Mouse (Mus musculus) heart, embryonic 10.5 days (tissue): ENCODE measurements around the gene Tnk1. TPM values are rescaled to one million over a fixed set of nuclear protein-coding genes. Genes with fewer than 3 reads are reported as not detected.
"Not testable (repeated sequence)": the region's sequence is repeated elsewhere in the genome, so short reads cannot be mapped to it uniquely, and the experiment has no call there.

Experiments
- DNase-seq: peaks from one replicate; pipeline ENCODE4 v3.0.0-alpha.2; 2017; ENCODE audit warnings: low spot score
- H3K27ac ChIP-seq: fragments of 300-500 bp; sonication (generic); 2 replicates; pipeline ENCODE4 v1.5.1; 2016; ENCODE audit warnings: mild to moderate bottlenecking
- H3K27me3 ChIP-seq: fragments of 300-500 bp; sonication (generic); 2 replicates; pipeline ENCODE4 v1.6.1; 2016; ENCODE audit warnings: mild to moderate bottlenecking; ENCODE audit not compliant: poor library complexity, insufficient read depth, severe bottlenecking
- H3K36me3 ChIP-seq: fragments of 300-500 bp; sonication (generic); 2 replicates; pipeline ENCODE4 v1.6.1; 2016; ENCODE audit warnings: mild to moderate bottlenecking, moderate library complexity
- H3K4me1 ChIP-seq: fragments of 300-500 bp; sonication (generic); 2 replicates; pipeline ENCODE4 v1.6.1; 2016; ENCODE audit warnings: mild to moderate bottlenecking
- H3K4me3 ChIP-seq: fragments of 300-500 bp; sonication (generic); 2 replicates; pipeline ENCODE4 v1.5.1; 2016; ENCODE audit warnings: mild to moderate bottlenecking, moderate library complexity
- H3K9me3 ChIP-seq: fragments of 300-500 bp; sonication (generic); 2 replicates; pipeline ENCODE4 v1.6.1; 2016; ENCODE audit warnings: mild to moderate bottlenecking, moderate library complexity
- WGBS: fragments of 180-500 bp; shearing (Covaris S2); methylation state at CpG from one replicate; pipeline ENCODE4 v1.1.7; 2016; 5-methylcytosine and 5-hydroxymethylcytosine counted together
- polyA plus RNA-seq: library from polyadenylated mRNA; unstranded; fragments of >200 nt; fragmentation: Nextera tagmentation; extraction: Ambion mirVana; gene quantifications from 2 replicates; pipeline ENCODE4 v1.2.1, GENCODE M21; 2016

The Tnk1 gene
- polyA plus RNA-seq, 1 experiment from 2014 or later: 1.2 TPM

GRCm38 (mm10) chr11:69876186-69876585 is 17.7 kb upstream of the Tnk1 start:
- peak overlapping the region; percentile 43; the same call in 1 of the 2 replicates for H3K27ac ChIP-seq
- no peak overlapping the region for H3K4me3 ChIP-seq
- no peaks in the 10 kb centered on the region for H3K9me3 ChIP-seq
- DNase-seq: no peak
- peaks cover 45% of the 10 kb centered on the region for H3K4me1 ChIP-seq
- H3K27me3 ChIP-seq: peaks cover 6% of the 10 kb centered on the region; the same call in 1 of the 2 replicates
- H3K36me3 ChIP-seq: no peaks in the 10 kb centered on the region
- WGBS: 53% methylated on average over 7 of the region's 7 CpGs

GRCm38 (mm10) chr11:69872451-69872850 is 13.9 kb upstream of the Tnk1 start:
- WGBS: 73% methylated on average over 4 of the region's 4 CpGs
- no peak overlapping the region for H3K27ac ChIP-seq
- H3K4me3 ChIP-seq: no peak overlapping the region
- peaks cover 9% of the 10 kb centered on the region; the same call in 1 of the 2 replicates for H3K4me1 ChIP-seq
- no peaks in the 10 kb centered on the region for H3K27me3 ChIP-seq
- DNase-seq: no peak
- no peaks in the 10 kb centered on the region for H3K36me3 ChIP-seq
- no peaks in the 10 kb centered on the region for H3K9me3 ChIP-seq

GRCm38 (mm10) chr11:69871822-69872221 is 13.3 kb upstream of the Tnk1 start:
- 90% methylated on average over 7 of the region's 7 CpGs for WGBS
- Histone ChIP-seq H3K36me3 (no peaks in the 10 kb centered on the region), H3K4me1 (peaks cover 6% of the 10 kb centered on the region), H3K9me3 (no peaks in the 10 kb centered on the region), H3K4me3 (no peak overlapping the region), H3K27me3 (no peaks in the 10 kb centered on the region), H3K27ac (no peak overlapping the region)
- no peak for DNase-seq

- H3K9me3 ChIP-seq: no peaks in the 10 kb centered on the region
- H3K36me3 ChIP-seq: no peaks in the 10 kb centered on the region
- H3K4me3 ChIP-seq: no peak overlapping the region
- no peak for DNase-seq
- H3K27me3 ChIP-seq: no peaks in the 10 kb centered on the region
- no peak overlapping the region for H3K27ac ChIP-seq
- whole genome bisulfite sequencing: 87% methylated on average over 2 of the region's 2 CpGs
- peaks cover 6% of the 10 kb centered on the region for H3K4me1 ChIP-seq
These were observed 11.9 kb upstream of the Tnk1 start for GRCm38 (mm10) chr11:69870289-69871069.

GRCm38 (mm10) chr11:69867335-69867734 is 8.8 kb upstream of the Tnk1 start:
- WGBS: 43% methylated on average over 9 of the region's 9 CpGs
- H3K27ac ChIP-seq: no peak overlapping the region
- no peaks in the 10 kb centered on the region for H3K36me3 ChIP-seq
- no peak overlapping the region for H3K4me3 ChIP-seq
- DNase-seq: no peak
- no peaks in the 10 kb centered on the region for H3K27me3 ChIP-seq
- peaks cover 16% of the 10 kb centered on the region for H3K4me1 ChIP-seq
- H3K9me3 ChIP-seq: no peaks in the 10 kb centered on the region

DNA sequence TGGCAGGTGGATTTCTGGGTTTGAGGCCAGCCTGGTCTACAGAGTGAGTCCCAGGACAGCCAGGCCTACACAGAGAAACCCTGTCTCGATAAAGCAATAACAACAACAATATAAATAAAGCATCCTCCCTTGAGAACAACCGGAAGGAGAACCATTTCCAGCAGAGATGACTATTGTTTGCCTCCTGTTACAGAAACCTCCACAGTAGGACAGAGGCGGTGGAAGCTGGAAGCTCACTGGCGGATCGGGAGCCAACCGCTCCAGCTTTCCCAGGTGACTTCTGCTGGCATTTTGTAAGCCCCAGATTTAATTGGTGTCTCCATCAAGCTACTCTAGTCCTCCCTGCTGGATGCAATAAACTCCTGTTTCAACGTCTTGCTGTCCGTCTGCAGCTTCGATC is 7.0 kb upstream of the Tnk1 start:
- 88% methylated on average over 9 of the region's 9 CpGs for WGBS
- Histone ChIP-seq H3K27ac (no peak overlapping the region), H3K27me3 (no peaks in the 10 kb centered on the region), H3K9me3 (no peaks in the 10 kb centered on the region), H3K4me1 (peaks cover 16% of the 10 kb centered on the region), H3K36me3 (no peaks in the 10 kb centered on the region), H3K4me3 (no peak overlapping the region)
- DNase-seq: no peak

DNA sequence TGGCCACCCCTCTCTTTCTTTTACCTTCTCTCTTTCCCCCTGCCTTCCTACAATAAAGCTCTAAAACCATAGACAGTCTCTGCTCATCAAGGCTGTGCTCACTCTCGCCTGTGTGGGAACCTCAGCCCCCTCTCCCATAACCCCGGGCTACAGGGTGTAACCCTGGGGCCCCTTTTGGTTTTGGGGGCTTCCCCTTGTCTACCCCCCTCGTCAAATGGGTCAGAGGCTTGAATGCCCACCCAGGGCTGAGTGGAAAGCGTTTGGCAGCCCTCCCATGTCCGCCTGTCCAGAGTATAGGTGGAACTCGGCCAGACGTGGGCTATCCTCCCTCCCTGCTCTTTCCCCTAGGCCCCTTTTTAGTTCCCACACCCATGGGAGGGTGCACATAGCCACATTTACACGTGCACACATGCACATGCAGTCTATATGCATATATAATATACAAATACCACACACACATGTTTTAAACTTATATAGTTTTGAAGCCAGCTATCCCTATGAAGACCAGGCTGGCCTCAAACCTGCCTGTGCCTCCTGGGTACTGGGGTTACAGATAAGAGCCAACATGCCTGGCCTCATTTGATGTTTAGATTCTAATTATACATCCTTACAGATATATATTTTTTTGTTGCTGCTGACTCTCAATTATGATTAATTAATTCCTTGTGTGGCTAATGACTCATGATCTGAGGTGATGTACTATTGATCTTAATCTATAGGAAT is 5.8 kb upstream of the Tnk1 start:
- DNase-seq: no peak
- peaks cover 8% of the 10 kb centered on the region for H3K27me3 ChIP-seq
- H3K4me1 ChIP-seq: peaks cover 16% of the 10 kb centered on the region
- no peaks in the 10 kb centered on the region for H3K36me3 ChIP-seq
- no peaks in the 10 kb centered on the region for H3K9me3 ChIP-seq
- WGBS: 60% methylated on average over 8 of the region's 8 CpGs
- 0 out of 2 replicates have a peak overlapping the region, but pooled peaks have one; percentile 12 for H3K4me3 ChIP-seq
- H3K27ac ChIP-seq: peak overlapping the region; percentile 78

GRCm38 (mm10) chr11:69863729-69864128 is 5.2 kb upstream of the Tnk1 start:
- H3K27me3 ChIP-seq: peaks cover 14% of the 10 kb centered on the region
- peaks cover 16% of the 10 kb centered on the region for H3K4me1 ChIP-seq
- WGBS: 61% methylated on average over 3 of the region's 3 CpGs
- peak overlapping the region; percentile 78 for H3K27ac ChIP-seq
- H3K4me3 ChIP-seq: 0 out of 2 replicates have a peak overlapping the region, but pooled peaks have one; percentile 12
- H3K36me3 ChIP-seq, DNase-seq, H3K9me3 ChIP-seq: not testable (repeated sequence)

DNA sequence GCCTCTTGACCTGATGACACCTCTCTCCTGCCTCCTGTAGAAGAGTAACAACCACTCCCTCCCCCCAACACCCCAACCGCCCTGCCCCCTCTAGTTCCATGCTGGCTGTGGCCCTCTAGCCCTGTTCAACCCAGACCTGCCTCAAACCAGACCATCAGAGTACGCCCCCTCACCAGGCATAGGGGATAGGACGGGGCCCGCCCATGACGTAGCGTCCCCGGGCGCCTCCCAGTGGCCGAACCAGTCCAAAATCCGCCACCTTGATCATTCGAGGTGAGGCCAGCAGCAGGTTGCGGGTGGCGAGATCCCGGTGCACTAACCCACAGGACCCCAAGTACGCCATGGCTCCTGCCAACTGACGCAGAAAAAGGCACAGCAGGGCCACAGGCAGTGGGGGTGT is 3.2 kb downstream of the Tnk1 start:
- 15% methylated on average over 16 of the region's 16 CpGs for WGBS
- DNase-seq: peak; percentile 90
- H3K36me3 ChIP-seq: peaks cover 22% of the 10 kb centered on the region
- H3K9me3 ChIP-seq: no peaks in the 10 kb centered on the region
- H3K27ac ChIP-seq: peak overlapping the region; percentile 56
- peaks cover 31% of the 10 kb centered on the region for H3K4me1 ChIP-seq
- peaks cover 38% of the 10 kb centered on the region for H3K27me3 ChIP-seq
- peak overlapping the region; percentile 17 for H3K4me3 ChIP-seq

GRCm38 (mm10) chr11:69854680-69855079 is 3.9 kb downstream of the Tnk1 start:
- peaks cover 34% of the 10 kb centered on the region for H3K27me3 ChIP-seq
- peaks cover 28% of the 10 kb centered on the region for H3K36me3 ChIP-seq
- H3K9me3 ChIP-seq: no peaks in the 10 kb centered on the region
- H3K27ac ChIP-seq: peak overlapping the region; percentile 56
- 82% methylated on average over 10 of the region's 10 CpGs for WGBS
- peaks cover 31% of the 10 kb centered on the region for H3K4me1 ChIP-seq
- no peak overlapping the region for H3K4me3 ChIP-seq
- no peak for DNase-seq

- no peak overlapping the region for H3K4me3 ChIP-seq
- peaks cover 35% of the 10 kb centered on the region for H3K36me3 ChIP-seq
- peak overlapping the region; percentile 72; the same call in 1 of the 2 replicates for H3K27ac ChIP-seq
- H3K27me3 ChIP-seq: peaks cover 27% of the 10 kb centered on the region
- 58% methylated on average over 7 of the region's 7 CpGs for WGBS
- DNase-seq: peak; percentile 94
- no peaks in the 10 kb centered on the region for H3K9me3 ChIP-seq
- peaks cover 31% of the 10 kb centered on the region for H3K4me1 ChIP-seq
These were observed 4.5 kb downstream of the Tnk1 start for GRCm38 (mm10) chr11:69853994-69854393.

- Histone ChIP-seq H3K27me3 (no peaks in the 10 kb centered on the region), H3K9me3 (no peaks in the 10 kb centered on the region), H3K27ac (no peak overlapping the region), H3K4me3 (no peak overlapping the region), H3K4me1 (peaks cover 55% of the 10 kb centered on the region), H3K36me3 (peaks cover 49% of the 10 kb centered on the region)
- WGBS: 75% methylated on average over 8 of the region's 8 CpGs
- no peak for DNase-seq
These were observed 7.8 kb downstream of the Tnk1 start for GRCm38 (mm10) chr11:69850754-69851153.

- no peak for DNase-seq
- no peak overlapping the region for H3K4me3 ChIP-seq
- peaks cover 49% of the 10 kb centered on the region for H3K36me3 ChIP-seq
- no peaks in the 10 kb centered on the region for H3K27me3 ChIP-seq
- no peaks in the 10 kb centered on the region for H3K9me3 ChIP-seq
- no peak overlapping the region for H3K27ac ChIP-seq
- peaks cover 53% of the 10 kb centered on the region for H3K4me1 ChIP-seq
- 91% methylated on average over 15 of the region's 15 CpGs for WGBS
These were observed 8.6 kb downstream of the Tnk1 start for GRCm38 (mm10) chr11:69849884-69850283.
